Mouse (Mus musculus): ENCODE results near the gene Ppp1r32.

DNA sequence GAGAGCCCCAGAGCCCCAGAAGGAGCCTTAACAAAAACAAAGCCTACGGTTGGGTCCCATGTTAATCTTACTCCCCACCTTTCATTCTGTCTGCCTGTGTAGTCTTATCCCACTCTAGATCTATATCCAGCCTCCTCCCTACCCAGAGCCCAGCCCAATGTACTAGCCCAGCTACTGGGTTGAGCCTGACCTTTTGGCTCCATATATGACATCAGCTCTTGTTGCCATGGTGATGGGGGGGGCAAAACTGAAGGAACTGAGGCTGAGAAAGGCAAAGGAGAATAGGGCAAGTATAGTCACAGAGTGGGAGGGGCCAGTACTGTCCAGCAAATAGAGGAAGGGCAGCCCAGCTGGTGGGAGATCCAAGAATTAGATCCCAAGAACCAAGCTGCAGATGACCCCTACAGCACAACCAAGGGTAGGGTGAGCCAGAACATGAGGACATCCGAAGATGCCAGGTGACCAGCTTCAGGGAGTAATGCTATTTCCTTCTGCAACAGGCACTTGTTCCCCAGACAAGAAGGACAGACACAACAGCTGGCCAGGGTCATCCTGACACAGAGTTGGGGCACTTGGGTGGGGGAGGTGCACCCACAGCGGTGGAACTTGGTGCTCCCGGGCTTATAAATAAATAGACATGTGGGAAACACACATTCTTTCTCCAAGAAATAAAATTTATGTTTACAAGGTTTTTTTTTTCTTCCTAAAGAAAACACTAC is 27.9 kb downstream of the Ppp1r32 start:
- no peak for TF ChIP-seq CTCF (IDR thresholded peaks at IDR 0.05; ENCODE audit: extremely low read depth, insufficient read depth, low read length)
- TF ChIP-seq POLR2A (IDR thresholded peaks at IDR 0.05; ENCODE audit: extremely low read depth, insufficient read depth, low read length): no peak
